Mouse (Mus musculus) T-helper 17 cell (primary cell): ENCODE data around the gene Ssrp1.

Experiments used
- in situ Hi-C, 2 experiments: fragments of 300-600 bp; cut with MboI, MseI; formaldehyde crosslinking; loops; 1 replicate in 1 of 2; 2 replicates in 1 of 2; pipeline ENCODE4 v1.15.1; 2025; ENCODE audit warnings: high pct_unique_total_duplicates in 2 of 2

Ssrp1 gene

DNA sequence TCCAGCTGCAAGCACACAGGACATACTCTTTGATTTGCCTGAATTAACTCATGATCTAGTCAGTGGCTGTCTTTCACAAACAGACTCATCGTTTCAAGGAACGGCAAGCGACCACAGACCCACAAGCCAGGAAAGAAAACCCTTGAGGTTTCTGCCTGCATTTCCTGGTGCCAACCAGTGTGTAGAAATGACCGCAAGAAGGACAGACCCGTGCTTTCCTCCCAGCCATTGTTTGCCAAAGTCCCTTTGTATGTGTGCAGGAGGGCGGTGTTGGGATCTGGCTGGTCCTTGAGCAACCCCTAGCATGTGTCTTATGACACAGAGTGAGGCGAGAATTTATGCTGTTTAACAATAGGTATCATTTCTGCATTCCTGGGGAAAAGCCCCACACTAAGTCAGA is 2.9 kb upstream of the Ssrp1 start:
- in situ Hi-C loops: loop anchor here (10.0 to 25.0 kb wide), 2 partner anchors 547 to 1379 kb away; partner anchors contain the start of gene Tfpi (in 1 of the 2)

DNA sequence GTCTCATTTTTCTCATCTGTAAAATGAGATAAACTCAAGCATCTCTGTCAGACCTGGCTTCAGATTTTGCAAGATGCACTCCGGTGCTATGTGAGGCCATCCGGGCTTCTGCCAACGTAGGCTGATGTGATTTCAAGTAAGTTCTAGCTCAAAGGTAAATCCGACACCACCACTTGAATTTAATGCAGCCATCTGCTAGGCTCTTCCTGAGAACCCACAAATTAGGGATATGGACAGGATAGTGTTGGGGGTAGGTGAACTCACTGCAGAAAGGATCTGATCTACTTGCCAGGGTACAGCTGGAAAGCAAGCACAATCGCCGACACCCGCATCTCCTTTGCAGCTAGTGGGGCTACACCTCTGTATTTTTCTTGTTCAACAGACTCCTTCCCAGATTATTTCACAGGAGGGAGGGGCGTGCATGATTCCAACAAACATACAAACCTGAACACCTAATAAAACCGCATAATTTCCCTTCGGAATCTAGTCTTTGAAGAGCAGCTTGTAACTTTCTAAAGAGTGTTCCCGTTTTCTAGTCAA is 457 bp upstream of the Ssrp1 start:
- in situ Hi-C loops: loop anchor here (5.0 to 25.0 kb wide), 3 partner anchors 299 to 1382 kb away; partner anchors contain the start of gene Tfpi (in 1 of the 2)

DNA sequence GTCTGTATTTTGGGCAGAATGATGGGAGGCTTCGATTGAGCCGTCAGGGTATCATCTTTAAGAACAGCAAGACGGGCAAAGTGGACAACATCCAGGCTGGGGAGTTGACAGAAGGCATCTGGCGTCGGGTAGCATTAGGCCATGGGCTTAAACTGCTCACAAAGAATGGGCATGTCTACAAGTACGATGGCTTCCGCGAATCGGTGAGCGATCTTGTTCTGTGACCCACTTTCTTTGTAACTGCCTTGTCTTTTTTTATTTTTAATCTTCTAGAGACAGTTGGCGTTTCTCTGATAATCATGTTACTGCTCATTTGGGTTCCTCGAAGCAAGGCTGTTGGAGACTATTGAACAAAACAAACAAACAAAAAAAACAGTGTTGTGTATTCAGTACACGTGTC is 1.3 kb downstream of the Ssrp1 start:
- in situ Hi-C loops: loop anchor here (5.0 to 25.0 kb wide), 3 partner anchors 301 to 1384 kb away; partner anchors contain the start of gene Tfpi (in 1 of the 2)

DNA sequence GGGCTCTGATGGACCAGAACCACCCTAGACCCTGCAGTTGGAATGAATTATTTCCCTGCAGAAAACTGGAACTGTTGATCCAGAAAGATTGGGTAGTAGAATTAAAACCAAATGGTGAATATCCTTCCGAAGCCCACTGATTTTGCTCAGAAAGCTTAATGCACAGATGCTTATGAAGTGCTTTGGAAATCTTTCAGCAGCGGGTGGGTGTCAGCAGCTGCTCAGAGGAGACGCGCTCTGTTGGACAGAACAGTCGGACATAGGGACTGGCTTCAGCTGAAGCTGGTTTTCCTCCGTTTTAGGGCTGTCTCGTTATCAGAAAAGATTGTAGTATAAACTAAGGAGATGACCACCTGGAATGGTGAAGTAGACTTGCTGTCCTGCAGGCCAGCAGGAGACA is 6.6 kb downstream of the Ssrp1 start:
- in situ Hi-C loops: loop anchor here in 1 of 2 experiments (5.0 to 25.0 kb wide), 4 partner anchors 96 to 1349 kb away; partner anchors contain the start of genes Gm28635, Med19, Selenoh and Tfpi

DNA sequence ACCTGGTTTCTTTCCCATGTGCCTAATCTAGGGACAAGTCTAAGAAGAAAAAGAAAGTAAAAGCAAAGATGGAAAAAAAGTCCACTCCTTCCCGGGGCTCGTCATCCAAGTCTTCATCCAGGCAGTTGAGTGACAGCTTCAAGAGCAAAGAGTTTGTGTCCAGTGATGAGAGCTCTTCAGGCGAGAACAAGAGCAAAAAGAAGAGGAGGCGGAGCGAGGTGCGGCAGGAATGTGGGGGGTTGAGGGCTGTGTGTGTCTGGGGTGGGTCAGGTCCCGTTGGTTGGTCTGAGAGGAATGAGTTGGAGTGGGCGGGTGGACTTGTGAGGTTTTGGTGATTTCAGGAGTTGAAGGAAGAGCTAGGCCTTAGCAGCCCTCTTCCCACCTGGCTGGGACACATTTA is 9.2 kb downstream of the Ssrp1 start:
- in situ Hi-C loops: loop anchor here in 1 of 2 experiments (10.0 to 25.0 kb wide), 3 partner anchors 371 to 1351 kb away; partner anchors contain the start of genes Gm28635, Med19, Selenoh and Tfpi

DNA sequence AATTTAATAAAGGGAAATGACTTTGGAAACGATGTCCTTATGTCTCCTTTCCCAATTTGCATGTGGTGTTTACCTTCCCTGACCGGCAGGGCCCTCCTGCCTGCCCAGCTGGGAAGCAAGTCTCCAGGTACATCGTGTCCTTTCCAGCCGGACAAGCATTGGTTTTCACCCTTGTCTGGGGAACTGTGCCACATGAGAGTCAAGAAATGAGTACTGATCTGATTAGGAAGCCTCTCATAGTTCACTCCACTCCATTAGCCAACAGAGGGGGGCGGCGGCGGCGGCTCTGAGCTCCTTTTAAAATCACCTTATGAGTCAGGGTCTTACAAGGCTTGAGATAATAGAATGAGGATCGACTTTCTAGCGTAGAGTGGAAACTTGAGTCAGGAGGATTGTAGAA is 10.0 kb downstream of the Ssrp1 start:
- in situ Hi-C loops: loop anchor here in 1 of 2 experiments (10.0 to 25.0 kb wide), 3 partner anchors 372 to 1352 kb away; partner anchors contain the start of genes Gm28635, Med19, Selenoh and Tfpi

DNA sequence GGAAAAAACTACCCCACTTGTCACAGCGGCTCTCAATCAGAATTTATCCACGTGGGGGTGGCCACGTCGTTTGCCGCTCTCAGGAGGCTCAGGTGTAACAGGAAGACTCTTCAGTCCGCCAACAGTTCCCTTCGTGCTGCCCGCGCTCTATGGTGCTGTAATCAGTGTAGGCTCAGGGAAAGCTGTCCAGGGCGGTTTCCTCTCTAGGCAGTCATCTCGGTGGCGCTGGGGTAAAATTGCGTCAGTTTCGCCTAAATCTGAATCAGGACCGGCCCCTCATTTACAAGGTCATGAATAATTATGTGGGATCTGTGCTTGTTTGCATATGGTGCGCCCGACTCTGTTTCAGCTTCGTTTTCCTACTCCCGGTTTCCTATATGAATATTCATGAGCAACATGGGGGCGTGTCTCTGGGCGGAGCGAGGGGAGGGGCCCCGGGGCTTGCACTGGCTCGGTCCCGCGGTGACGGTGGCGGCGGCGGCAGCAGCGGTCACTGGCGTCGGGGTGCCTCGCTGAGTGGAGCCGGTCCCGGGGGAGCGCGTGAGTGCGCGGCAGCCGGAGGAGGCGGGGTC is 10.6 kb downstream of the Ssrp1 start, which contains the start of gene Tnks1bp1:
Gene Tnks1bp1, plus strand, starts transcription at position 427 of the 572 bp plus-strand sequence.
- in situ Hi-C loops: loop anchor here in 1 of 2 experiments (10.0 to 25.0 kb wide), 3 partner anchors 373 to 1353 kb away; partner anchors contain the start of genes Gm28635, Med19, Selenoh and Tfpi

DNA sequence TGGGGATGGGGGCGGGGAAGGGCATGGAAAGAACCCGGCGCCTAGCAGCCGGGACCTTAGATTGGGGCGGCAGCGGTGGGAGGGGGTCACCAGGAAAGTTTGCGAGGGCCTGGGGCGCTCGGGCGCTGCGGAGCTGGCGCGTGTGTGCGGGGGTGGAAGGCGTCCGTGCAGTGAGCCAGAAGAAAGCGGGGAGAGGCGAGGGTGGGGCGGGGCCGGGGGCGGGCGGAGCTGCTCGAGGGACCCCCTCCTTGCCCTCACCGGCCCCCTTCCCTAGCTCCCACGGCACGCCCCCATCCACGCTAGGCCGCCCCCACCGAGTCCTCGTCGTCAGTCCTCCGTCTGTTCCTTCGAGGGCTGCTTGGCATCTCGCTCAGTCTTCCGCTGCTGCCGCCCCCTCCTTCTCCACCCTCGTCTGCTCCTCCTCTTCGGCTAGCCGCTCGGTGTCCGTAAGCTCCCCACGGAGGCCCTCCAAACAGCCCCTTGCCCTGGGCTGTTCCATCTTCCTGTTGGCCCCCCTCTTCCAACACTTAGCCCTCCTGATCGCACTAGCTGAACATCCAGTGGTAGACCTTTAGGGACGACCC is 11.2 kb downstream of the Ssrp1 start:
- in situ Hi-C loops: loop anchor here in 1 of 2 experiments (10.0 to 25.0 kb wide), 3 partner anchors 373 to 1353 kb away; partner anchors contain the start of genes Gm28635, Med19, Selenoh and Tfpi

DNA sequence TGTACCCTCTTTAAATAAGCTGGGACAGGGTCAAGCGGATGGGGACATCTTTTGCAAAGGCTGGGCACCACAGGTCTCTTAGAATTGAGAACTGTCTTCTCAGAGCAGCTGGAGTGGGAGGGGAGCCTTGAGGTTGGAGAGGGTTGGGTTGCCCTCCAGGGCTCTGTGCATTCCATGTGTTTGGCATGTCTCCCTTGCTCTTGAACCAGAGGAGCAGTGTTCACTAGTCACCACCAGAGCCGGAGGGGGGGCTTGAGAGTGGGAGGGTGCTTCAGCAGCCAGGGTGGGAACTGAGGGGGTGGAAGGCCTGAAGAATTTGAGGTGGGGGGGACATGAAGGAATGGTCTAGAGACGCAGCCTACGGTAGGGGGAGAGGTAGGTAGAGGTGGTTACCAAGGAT is 12.2 kb downstream of the Ssrp1 start:
- in situ Hi-C loops: loop anchor here in 1 of 2 experiments (10.0 to 25.0 kb wide), 3 partner anchors 374 to 1354 kb away; partner anchors contain the start of genes Gm28635, Med19, Selenoh and Tfpi

DNA sequence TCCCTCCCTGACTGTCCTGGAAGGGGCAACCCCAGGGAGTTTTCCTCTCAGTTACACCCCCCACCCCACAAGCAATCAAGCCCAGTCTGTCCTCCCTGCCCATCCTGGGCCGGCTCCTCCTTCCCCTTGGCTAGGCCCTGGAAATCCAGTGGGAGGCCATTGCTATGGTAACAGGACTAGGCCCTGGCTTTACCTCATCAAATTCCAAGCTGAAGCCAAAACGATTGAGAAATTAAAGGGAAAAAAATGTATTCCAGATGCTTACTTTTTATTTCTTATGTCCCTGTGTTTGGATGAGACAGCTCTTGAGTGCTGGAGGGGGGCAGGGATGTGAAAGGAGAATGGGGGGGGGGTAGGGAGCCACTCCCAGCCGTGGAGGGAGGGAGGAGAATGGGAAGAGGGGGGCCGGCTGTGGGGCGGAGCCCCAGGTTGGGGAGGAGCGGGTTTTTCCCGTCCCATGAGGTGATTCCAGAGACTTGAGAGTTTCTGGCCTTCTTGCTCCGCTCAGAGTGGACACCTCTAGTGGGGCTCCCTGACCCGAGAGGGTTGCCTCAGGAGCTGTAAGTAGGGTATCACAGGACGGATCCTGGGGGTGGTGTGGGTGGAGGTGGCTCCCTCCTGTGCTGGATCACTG is 13.1 kb downstream of the Ssrp1 start:
- in situ Hi-C loops: loop anchor here in 1 of 2 experiments (10.0 kb wide), 1 partner anchor 1405 kb away; the partner anchor contains the start of gene Zc3h15

DNA sequence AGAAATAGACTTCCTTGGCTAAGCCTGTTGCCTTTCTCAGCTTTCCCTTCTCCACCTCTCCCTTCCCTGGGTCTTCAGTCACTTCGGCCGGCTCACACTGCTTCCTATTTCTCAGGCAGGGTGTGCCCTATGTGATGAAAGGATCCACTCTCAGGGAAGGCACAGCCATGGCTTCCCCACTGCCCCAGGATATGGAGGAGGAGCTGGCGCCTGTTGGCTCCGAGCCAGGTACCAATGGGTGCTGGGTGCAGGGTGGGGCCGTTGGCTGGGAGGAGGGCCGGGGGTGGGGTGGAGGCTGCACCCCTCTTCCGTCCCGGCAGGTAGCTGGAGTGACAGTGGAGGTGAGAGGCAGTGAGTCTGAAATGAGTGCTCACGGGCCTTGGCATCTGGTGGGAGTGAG is 13.7 kb downstream of the Ssrp1 start:
- in situ Hi-C loops: loop anchor here in 1 of 2 experiments (10.0 kb wide), 1 partner anchor 1406 kb away; the partner anchor contains the start of gene Zc3h15

DNA sequence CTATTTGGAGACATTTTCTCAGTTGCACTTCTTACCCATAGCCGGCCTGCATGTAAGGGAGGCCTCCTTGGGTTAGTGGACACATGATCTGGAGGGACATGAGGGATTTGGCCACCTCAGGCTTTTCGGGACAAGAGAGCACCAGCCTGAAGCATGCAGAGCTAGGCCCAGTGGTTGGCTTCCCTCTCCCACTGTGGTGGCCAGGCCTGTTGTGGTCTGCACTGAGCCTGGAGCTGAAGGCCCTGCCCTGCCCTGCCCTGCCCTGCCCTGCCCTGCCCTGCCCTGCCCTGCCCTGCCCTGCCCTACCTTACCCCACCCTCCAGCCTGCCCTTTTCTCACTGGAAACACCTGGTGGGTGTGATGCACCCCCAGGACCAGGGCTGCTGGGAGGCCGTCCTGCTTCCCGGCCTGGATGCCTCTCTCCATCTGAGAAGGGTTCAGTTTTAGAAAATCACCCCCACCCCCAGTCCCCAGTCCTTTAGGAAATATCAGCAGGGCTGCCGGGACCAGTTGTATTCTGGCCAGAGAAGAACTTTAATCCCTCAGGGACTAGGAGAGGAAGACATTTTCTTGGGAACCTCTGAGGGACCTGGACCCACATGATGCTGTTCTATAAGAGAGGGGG is 16.3 kb downstream of the Ssrp1 start:
- in situ Hi-C loops: loop anchor here in 1 of 2 experiments (10.0 kb wide), 1 partner anchor 1409 kb away; the partner anchor contains the start of gene Zc3h15

DNA sequence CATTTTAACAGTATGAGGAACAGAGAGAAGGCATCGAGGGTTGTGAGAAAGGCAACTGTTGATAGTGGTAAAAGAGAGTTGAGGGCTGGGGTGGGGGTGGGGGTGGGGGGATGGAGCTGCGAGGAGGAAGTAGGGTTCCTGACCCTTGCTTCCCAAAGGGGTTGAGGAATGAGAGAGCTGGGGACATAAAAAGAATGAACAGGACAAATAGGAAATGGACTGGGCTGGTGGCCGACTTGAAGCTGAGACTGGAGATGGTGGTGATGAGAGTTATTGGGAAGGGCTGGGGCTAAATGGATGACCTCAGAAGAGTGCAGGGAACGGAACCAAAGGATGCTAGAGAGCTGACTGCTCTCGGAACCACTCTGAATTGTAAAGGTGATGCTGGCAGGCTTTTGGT is 19.7 kb downstream of the Ssrp1 start:
- in situ Hi-C loops: loop anchor here (5.0 to 10.0 kb wide), 2 partner anchors 51 to 1412 kb away; partner anchors contain the start of gene Zc3h15 (in 1 of the 2)

DNA sequence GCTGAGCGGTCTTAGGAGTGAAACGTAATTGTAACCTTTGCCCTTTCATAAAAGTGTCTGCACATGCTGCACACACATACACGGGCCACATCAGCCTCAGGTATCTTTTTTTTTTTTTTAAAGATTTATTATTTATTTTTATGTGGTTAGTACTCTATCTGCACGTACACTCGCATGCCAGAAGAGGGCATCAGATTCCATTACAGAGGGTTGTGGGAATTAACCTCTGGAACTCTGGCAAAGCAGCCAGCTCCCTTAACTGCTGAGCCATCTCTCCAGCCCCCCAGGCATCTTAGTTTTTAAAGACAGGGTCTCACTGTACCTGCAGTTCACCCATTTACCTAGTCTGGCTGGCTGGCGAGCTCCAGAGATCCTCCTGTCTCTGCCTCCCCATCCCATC is 22.6 kb downstream of the Ssrp1 start:
- in situ Hi-C loops: loop anchor here (5.0 to 10.0 kb wide), 2 partner anchors 48 to 1415 kb away; partner anchors contain the start of gene Zc3h15 (in 1 of the 2)

DNA sequence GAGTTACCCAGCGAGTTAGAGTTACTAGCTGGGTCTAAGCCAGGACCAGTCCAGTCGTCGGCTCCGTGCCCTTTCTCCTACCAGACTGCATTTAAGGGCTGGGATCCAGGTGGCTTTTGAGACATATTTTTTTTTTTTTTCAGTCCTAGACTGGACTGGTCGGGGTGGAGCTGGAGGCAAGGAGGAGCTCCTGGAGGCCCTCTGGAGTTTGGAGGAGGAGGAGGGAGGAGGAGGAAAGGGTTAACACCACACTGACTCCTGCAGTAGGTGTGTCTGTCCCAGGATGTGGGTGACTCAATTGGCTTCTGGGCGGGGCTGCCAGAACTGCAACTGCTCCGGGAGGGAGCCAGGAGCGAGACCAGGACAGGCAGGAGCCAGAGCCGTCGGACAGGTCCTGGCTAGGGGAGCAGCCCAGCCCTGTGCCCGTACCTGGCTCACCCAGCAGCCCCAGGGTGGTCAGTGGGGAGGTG is 23.6 kb downstream of the Ssrp1 start:
- in situ Hi-C loops: no loop called here

DNA sequence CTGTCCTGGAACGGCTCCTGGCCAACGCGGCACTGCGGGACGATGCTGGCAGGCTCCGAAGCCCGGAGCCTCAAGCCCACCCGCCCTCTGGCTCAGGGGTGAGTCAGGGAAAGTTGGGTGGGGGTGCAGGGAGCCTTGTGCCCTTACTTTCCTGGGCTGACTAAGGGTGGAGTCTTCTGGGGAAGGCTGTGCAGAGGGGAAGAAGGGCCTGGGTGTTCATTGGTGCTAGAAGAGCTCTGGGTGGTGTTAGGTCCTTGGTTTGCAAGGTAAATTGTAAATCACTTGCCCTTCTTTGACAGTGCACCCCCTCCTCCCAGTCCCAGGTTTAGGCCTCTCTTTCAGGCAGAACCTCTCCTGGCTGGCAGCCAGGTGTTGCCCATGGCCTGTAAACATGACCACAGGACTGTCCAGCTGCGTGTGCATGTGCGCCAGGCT is 24.1 kb downstream of the Ssrp1 start:
- in situ Hi-C loops: no loop called here

DNA sequence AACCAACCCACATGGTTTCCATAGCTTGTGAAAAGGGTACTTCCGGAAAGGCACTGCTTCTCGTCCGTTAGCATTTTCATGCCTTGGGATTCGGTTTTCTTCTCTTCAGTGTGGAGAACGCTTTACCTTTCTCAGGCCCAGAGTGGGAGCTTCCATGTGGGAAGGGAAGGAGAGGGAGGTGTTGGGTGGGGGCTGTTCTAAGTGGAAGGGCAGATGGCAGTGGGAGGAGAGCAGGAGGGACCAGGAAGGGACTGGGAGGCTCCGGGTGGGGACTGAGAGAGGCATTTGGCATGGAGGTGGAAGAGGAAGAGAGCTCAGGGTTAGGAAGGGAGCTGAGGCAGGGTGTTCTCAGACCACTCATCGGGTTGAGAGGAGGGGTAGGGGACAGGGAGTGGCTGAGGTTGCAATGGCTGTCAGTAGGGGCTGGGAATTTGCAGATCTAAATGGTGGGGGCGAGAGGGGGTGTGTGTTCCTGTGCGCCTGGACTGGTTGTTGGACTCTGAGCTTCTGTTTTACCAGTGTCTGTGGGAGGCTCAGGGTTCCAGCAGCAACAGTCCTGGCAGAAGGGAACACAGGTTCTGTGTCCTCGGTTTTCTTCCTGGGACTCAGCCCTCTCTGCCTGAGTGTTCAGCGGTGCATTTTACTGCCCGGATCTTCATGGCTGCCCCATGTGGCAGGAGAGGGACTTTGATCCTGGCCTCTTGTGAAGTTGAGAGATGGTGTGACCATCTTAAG is 28.3 kb downstream of the Ssrp1 start:
- in situ Hi-C loops: no loop called here

DNA sequence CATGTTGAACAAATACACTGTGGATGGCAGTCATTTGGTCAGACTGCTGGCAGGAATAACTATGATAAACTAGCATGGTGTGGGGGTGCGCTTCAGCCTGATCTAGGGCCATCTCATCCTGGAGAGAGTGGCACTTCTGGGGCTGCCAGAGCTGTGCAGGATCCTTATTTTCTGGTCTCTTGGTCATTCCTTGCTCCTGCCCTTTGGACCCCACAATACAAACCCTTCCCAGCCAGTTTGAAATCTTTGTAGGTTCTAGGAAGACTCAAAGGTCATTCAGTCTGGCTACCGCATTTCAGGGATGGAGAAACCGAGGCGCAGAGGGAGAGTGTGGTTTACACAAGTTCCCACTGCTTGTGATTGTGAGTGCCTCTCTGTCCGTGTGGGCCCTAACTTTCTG is 29.9 kb downstream of the Ssrp1 start:
- in situ Hi-C loops: no loop called here

DNA sequence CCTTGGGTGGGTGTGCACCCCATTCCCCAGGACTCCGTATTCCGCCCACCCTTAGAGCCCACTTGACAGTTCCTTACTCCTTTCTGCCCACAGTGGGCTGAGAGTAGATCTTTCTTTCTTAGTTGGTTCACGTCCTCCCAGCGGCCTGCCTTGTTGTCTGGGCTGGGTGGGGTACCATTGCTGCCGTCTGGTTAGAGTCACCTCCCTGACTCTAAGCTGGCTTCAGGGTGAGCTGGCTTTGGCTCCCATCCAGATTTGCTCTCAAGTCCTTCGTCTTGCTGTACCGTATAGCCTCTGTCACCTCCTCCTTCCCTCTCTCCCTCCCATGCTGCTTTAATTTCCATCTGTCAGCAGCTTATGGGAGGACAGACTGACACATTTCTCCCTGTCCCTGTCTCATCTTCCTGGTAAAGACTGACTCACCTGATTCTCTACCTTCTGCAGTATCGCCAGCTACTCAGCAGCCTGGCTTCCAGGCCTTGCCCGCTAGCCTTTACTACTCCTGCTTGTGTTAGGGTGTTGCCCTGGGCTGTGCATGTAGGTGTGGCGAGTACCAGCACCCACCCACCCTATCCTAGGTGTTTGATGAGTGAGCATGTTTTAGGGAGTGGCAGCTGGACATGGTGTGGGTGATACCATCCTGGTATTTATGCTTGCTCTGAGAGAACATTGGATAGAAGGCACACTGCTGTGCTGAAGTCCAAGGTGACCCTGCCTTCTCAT is 31.0 kb downstream of the Ssrp1 start:
- in situ Hi-C loops: no loop called here
